Mouse (Mus musculus) hindbrain, embryonic 16.5 days (tissue): ENCODE data around the gene Car12. TPM values are rescaled to one million over a fixed set of nuclear protein-coding genes. Genes with fewer than 3 reads are reported as not detected.

Experiments used
- ATAC-seq: fragments of 200-750 bp; cut with Nextera tagmentation; 2 replicates; pipeline ENCODE4 v1.8.0; 2017; ENCODE audit warnings: moderate TSS enrichment, moderate library complexity
- H3K27ac ChIP-seq: fragments of 300-500 bp; sonication (generic); 2 replicates; pipeline ENCODE4 v1.5.1; 2014; ENCODE audit warnings: low read depth, mild to moderate bottlenecking, control low read depth, low read length, moderate library complexity
- H3K27me3 ChIP-seq: fragments of 300-500 bp; sonication (generic); replicated peaks from 2 replicates; pipeline ENCODE4 v1.6.1; 2014; ENCODE audit warnings: low read length; ENCODE audit not compliant: control insufficient read depth, insufficient read depth
- H3K36me3 ChIP-seq: fragments of 300-500 bp; sonication (generic); 2 replicates; pipeline ENCODE4 v1.6.1; 2014; ENCODE audit warnings: mild to moderate bottlenecking, low read length, moderate library complexity, mixed read lengths; ENCODE audit not compliant: control insufficient read depth, insufficient read depth
- H3K4me1 ChIP-seq: fragments of 300-500 bp; sonication (generic); 2 replicates; pipeline ENCODE4 v1.6.1; 2014; ENCODE audit warnings: low read depth, low read length; ENCODE audit not compliant: control insufficient read depth, insufficient read depth
- H3K4me2 ChIP-seq: fragments of 300-500 bp; sonication (generic); 2 replicates; pipeline ENCODE4 v1.6.1; 2014; ENCODE audit warnings: mild to moderate bottlenecking, low read length, control low read depth, moderate library complexity
- H3K4me3 ChIP-seq: fragments of 300-500 bp; sonication (generic); 2 replicates; pipeline ENCODE4 v1.5.1; 2014; ENCODE audit warnings: mild to moderate bottlenecking, low read length, control low read depth, moderate library complexity
- H3K9ac ChIP-seq: fragments of 300-500 bp; sonication (generic); 2 replicates; pipeline ENCODE4 v1.6.1; 2014; ENCODE audit warnings: low read depth, mild to moderate bottlenecking, control low read depth, low read length, moderate library complexity
- H3K9me3 ChIP-seq: fragments of 300-500 bp; sonication (generic); 2 replicates; pipeline ENCODE4 v1.6.1; 2014; ENCODE audit warnings: mild to moderate bottlenecking, low read length, moderate library complexity; ENCODE audit not compliant: control insufficient read depth
- WGBS: fragments of 180-500 bp; shearing (Covaris S2); extraction: QIAGEN DNeasy Blood & Tissue Kit; methylation state at CpG from one replicate; pipeline ENCODE4 v1.1.7; 2014; 5-methylcytosine and 5-hydroxymethylcytosine counted together
- polyA plus RNA-seq: library from polyadenylated mRNA; unstranded; fragments of >200 nt; fragmentation: Nextera tagmentation; extraction: Ambion mirVana; gene quantifications from 2 replicates; pipeline ENCODE4 v1.2.1, GENCODE M21; 2015

The Car12 gene
- polyA plus RNA-seq, 1 experiment from 2014 or later, result 9.0 TPM

DNA sequence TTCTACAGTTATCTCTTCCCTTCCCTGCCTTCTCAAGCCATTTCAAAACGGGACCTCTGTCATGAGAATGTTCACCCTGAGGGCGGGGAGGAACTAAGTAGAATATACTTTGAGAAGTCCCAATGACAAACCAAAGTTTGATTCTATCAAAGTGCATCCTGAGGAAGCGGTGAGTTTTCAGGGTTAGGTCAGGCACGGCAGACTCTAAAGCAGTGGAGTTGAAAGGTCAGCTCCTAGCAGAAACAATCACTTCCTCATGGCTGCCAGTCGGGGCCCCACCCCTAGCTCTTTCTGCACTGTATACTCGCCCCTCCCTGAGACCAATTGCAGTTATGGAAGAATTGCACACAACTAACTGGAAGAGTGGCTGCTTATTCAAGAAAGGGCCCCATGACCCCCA is 33.4 kb upstream of the Car12 start:
- 67% methylated on average over 6 of the region's 6 CpGs for WGBS
- no peaks in the 10 kb centered on the region for H3K4me1 ChIP-seq
- H3K4me3 ChIP-seq, result no peak overlapping the region

DNA sequence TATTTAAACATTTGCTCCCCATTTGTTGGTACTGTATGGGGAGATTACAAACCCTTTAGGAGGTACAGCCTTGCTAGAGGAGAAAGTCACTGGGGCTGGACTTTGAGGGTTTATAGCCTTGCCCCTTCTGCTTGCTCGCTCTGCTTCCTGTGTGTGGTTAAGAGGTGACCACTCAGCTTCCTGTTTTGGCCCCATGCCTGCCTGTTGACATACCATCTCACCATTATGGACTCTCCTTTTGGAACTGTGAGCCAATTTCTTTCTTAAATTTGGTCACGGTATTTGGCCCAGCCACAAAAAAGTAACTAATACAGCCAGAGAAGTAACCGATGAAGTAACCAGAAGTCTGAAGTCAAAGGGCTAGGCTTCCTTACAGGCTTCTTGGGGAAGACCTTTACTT is 30.7 kb upstream of the Car12 start:
- Histone ChIP-seq H3K4me3 (no peak overlapping the region), H3K4me2 (no peak overlapping the region), H3K4me1 (no peaks in the 10 kb centered on the region), H3K9me3 (no peaks in the 10 kb centered on the region; the same call in 1 of the 2 replicates), H3K27me3 (no peaks in the 10 kb centered on the region), H3K36me3 (no peaks in the 10 kb centered on the region), H3K27ac (no peak overlapping the region), H3K9ac (no peak overlapping the region)
- 88% methylated on average over 3 of the region's 3 CpGs for WGBS
- ATAC-seq, result no peak

More for the DNA sequence above, 33.4 kb upstream of the Car12 start:
- H3K27me3 ChIP-seq, result no peaks in the 10 kb centered on the region
- ATAC-seq, result no peak
- no peaks in the 10 kb centered on the region for H3K36me3 ChIP-seq
- H3K27ac ChIP-seq, result no peak overlapping the region
- no peak overlapping the region for H3K9ac ChIP-seq
- no peaks in the 10 kb centered on the region; the same call in 1 of the 2 replicates for H3K9me3 ChIP-seq
- H3K4me2 ChIP-seq, result no peak overlapping the region

DNA sequence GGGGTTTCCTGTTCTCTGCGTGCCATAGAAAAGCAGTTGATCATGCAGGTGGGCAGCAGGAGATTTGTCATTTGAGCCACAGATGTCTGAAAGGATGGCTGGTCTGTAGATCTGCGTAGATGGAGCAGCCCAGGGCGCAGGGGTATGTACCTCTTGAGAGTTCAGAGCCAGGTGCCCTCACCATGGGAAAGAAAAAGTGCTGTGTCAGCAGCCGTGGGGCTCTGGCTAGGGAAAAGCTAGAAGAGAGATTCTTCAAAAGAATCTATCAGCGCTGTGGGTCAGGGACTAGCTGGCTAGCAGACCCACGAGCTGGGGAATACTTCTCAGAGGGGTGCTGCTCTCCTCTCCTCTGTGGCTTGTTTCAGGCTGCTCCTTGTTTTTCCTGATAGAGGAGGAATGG is 27.8 kb upstream of the Car12 start:
- no peaks in the 10 kb centered on the region for H3K27me3 ChIP-seq
- no peak for ATAC-seq
- H3K27ac ChIP-seq, result no peak overlapping the region
- no peak overlapping the region for H3K4me2 ChIP-seq
- no peaks in the 10 kb centered on the region for H3K36me3 ChIP-seq
- H3K9ac ChIP-seq, result no peak overlapping the region
- no peaks in the 10 kb centered on the region for H3K4me1 ChIP-seq
- no peak overlapping the region for H3K4me3 ChIP-seq
- WGBS, result 79% methylated on average over 6 of the region's 6 CpGs
- H3K9me3 ChIP-seq, result no peaks in the 10 kb centered on the region

DNA sequence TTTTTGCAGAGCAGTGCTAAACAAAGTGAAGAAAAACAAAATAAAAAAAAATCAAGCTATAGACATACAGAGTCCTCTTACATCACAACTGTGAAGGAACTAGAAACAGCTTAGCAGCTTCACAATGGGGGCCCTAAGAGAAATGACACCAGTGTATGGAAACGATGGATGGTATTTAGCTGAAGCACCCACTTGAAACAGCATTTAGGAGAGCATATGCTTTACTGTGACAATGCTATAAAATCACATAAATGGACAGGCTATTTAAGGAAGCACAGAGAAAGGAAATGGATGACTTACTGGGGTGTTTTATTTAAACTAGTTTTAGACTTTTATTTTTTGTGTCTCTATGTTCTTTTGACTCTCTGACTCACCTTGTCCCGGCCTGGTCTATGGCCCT is 25.8 kb upstream of the Car12 start:
- 92% methylated on average over 2 of the region's 2 CpGs for WGBS
- H3K27me3 ChIP-seq, result no peaks in the 10 kb centered on the region
- no peak overlapping the region for H3K27ac ChIP-seq
- H3K9ac ChIP-seq, result no peak overlapping the region
- no peaks in the 10 kb centered on the region for H3K36me3 ChIP-seq
- no peak overlapping the region for H3K4me2 ChIP-seq
- no peak for ATAC-seq
- no peaks in the 10 kb centered on the region for H3K4me1 ChIP-seq
- H3K4me3 ChIP-seq, result no peak overlapping the region
- no peaks in the 10 kb centered on the region for H3K9me3 ChIP-seq

DNA sequence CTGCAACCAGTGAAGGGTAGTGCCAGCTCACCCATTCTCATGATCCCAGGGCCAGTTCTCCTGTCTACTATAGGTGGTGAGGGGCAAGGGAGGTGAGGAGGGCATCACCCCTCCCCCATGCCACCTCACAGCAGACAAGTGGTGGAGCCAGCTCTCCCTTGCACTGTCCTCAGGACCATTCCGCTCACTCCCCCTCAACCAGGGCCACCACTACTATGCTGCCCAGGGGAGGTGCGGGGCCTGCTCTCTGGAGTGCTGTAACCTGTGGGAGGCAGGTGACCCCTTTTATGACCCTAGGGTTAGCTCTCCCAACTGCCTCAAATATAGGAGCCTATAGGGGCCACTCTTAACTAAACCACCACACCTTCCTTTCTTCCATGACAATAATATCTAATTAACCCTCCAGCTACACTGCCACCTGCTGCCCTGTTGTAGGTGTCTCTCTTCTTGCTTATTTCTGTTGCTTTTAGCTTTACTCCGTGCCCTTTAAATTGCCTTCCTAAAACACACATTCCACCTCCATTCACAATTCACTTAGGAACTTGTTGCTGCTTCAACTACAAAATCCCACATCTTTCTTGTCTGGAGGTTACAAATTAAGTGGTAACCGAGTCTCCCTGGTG is 21.7 kb upstream of the Car12 start:
- no peaks in the 10 kb centered on the region for H3K9me3 ChIP-seq
- no peak overlapping the region for H3K4me2 ChIP-seq
- H3K4me1 ChIP-seq, result no peaks in the 10 kb centered on the region
- H3K4me3 ChIP-seq, result no peak overlapping the region
- 78% methylated on average over 4 of the region's 4 CpGs for WGBS
- ATAC-seq, result no peak
- no peak overlapping the region for H3K9ac ChIP-seq
- H3K27me3 ChIP-seq, result no peaks in the 10 kb centered on the region
- H3K27ac ChIP-seq, result no peak overlapping the region
- no peaks in the 10 kb centered on the region for H3K36me3 ChIP-seq

DNA sequence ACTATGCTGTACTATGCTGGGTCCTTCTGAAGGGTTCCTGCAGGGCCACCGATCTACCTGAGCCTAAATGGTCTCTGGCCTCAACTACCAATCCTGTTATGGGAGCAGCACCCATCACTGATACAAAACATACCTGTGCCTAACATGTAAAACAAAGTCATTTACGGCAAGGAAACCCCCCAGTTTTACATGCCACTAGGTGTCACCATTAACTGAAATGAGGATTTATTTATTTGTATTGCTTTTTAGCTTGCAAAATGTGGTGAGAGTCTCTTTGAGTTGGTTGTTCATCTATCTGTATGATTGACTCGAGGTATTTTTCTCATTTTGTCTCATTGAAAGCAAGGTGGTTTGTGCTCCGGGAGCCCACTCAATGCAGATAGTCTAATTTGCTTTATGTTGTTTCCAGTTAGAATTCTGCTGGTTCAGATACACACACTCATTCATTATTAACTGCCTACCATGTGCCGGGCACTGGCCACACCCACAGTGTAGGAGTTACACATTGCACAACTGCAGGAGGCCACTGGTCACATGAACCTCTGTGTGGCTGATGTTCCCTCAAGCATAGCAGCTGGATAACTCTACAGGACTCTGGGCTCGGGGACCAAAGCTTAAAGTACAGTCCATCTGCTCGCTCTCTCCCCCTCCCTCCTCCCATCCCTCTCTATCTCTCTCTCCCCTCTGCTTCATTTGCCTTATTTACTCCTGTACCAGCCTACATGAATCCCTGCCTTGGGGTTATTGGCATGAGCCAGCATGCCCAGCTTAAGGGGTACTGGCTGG is 15.9 kb upstream of the Car12 start:
- no peaks in the 10 kb centered on the region for H3K9me3 ChIP-seq
- H3K4me2 ChIP-seq, result no peak overlapping the region
- WGBS, result 81% methylated on average over 7 of the region's 7 CpGs
- no peak overlapping the region for H3K4me3 ChIP-seq
- no peaks in the 10 kb centered on the region for H3K36me3 ChIP-seq
- H3K27ac ChIP-seq, result no peak overlapping the region
- ATAC-seq, result no peak
- no peaks in the 10 kb centered on the region for H3K27me3 ChIP-seq
- H3K4me1 ChIP-seq, result no peaks in the 10 kb centered on the region
- H3K9ac ChIP-seq, result no peak overlapping the region

GRCm38 (mm10) chr9:66699748-66700147 is 13.7 kb upstream of the Car12 start:
- Histone ChIP-seq H3K9ac (no peak overlapping the region), H3K4me3 (no peak overlapping the region), H3K27me3 (no peaks in the 10 kb centered on the region), H3K27ac (no peak overlapping the region), H3K4me2 (no peak overlapping the region), H3K9me3 (no peaks in the 10 kb centered on the region), H3K4me1 (no peaks in the 10 kb centered on the region), H3K36me3 (no peaks in the 10 kb centered on the region)
- 91% methylated on average over 4 of the region's 4 CpGs for whole genome bisulfite sequencing
- no peak for ATAC-seq

DNA sequence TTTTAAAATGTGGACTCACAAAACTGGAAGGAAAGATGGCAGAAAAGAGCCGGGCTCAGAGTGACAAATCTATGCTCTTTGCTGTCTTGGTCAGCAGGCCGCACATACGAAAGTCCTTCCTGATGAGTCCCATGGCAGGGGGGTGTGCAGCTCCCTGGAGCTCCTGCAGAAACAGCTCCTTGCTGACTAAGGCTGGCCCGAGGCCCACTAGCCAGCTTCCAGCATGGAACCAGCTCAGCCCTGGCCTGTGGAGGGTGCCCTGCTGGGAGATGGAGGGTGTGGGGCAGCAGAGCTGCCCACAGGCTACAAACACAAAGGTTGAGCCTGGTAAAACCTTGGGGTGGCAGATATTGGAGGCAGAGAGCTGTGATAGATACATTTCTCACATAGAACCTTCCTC is 10.5 kb upstream of the Car12 start:
- Histone ChIP-seq H3K4me1 (peaks cover 3% of the 10 kb centered on the region), H3K27ac (no peak overlapping the region), H3K4me2 (no peak overlapping the region), H3K27me3 (no peaks in the 10 kb centered on the region), H3K36me3 (no peaks in the 10 kb centered on the region), H3K9ac (no peak overlapping the region), H3K4me3 (no peak overlapping the region), H3K9me3 (no peaks in the 10 kb centered on the region)
- 77% methylated on average over 4 of the region's 4 CpGs for WGBS
- ATAC-seq, result no peak

GRCm38 (mm10) chr9:66705354-66705753 is 8.1 kb upstream of the Car12 start:
- H3K9me3 ChIP-seq, result no peaks in the 10 kb centered on the region
- no peak overlapping the region for H3K4me3 ChIP-seq
- no peaks in the 10 kb centered on the region for H3K36me3 ChIP-seq
- no peak overlapping the region for H3K27ac ChIP-seq
- no peak for ATAC-seq
- H3K4me2 ChIP-seq, result no peak overlapping the region
- H3K27me3 ChIP-seq, result no peaks in the 10 kb centered on the region
- H3K9ac ChIP-seq, result no peak overlapping the region
- peaks cover 15% of the 10 kb centered on the region for H3K4me1 ChIP-seq
